ENCODE assay signal across 11 mouse cellular contexts in genomic region chr16:91413102-91413844, GRCm38 (mm10). TPM values are rescaled to one million over a fixed set of nuclear protein-coding genes. Genes with fewer than 3 reads are reported as not detected.
DNase-seq lines count a peak whose midpoint lies in the region; ATAC-seq and TF ChIP-seq lines count a peak whose summit lies in the region.
"Had no signal": no experiment of that assay in that cellular context is flagged by ENCODE, and none has a peak within 500 bp of the region (broad histone marks: within the 10 kb centered on the region; RNA-seq: fewer than 3 reads in every experiment).

No protein-coding gene starts in this region.

- no peak for TF ChIP-seq CTCF in stomach, postnatal 0 days (IDR thresholded peaks at IDR 0.05; ENCODE audit: low read depth)
- TF ChIP-seq CTCF in left cerebral cortex, adult 2 months (IDR thresholded peaks at IDR 0.05): no peak
- TF ChIP-seq CTCF in cerebellum, adult 2 months (IDR thresholded peaks at IDR 0.05; ENCODE audit: borderline replicate concordance, insufficient read depth, low read depth, low read length): no peak

- 46% methylated on average over 12 of the region's 12 CpGs for WGBS in stomach, postnatal 0 days
- WGBS in cerebellum, adult 2 months: 71% methylated on average over 12 of the region's 12 CpGs

- H3K9me3 ChIP-seq in stomach, postnatal 0 days (ENCODE audit: control insufficient read depth, low read length): no peaks in the 10 kb centered on the region
- H3K9me3 ChIP-seq: embryonic facial prominence, embryonic 13.5 days; hindbrain, embryonic 15.5 days; midbrain, embryonic 15.5 days had no signal

- intact Hi-C loops in left cerebral cortex, adult 2 months (cut with DNase I): loop anchor here (2.0 kb wide), 1 partner anchor 52 kb away; no protein-coding TSS in a partner anchor

- no peak for TF ChIP-seq POLR2A in cerebellum, adult 2 months (IDR thresholded peaks at IDR 0.05; ENCODE audit: borderline replicate concordance, insufficient read depth, low read length)

- DNase-seq in thymus, postnatal 0 days (ENCODE audit: low spot score): peak; percentile 46
- no peak for DNase-seq in thymus, postnatal 36 days
- peak; percentile 17 to 43 for DNase-seq in kidney, postnatal 4 days
- no peak for DNase-seq in stomach, postnatal 0 days (ENCODE audit: low spot score)
- DNase-seq in left cerebral cortex, adult 2 months (ENCODE audit: extremely low spot score in 1 of 2, low spot score in 2 of 2): no peak
- DNase-seq in layer of hippocampus, postnatal 36 days: no peak
- no peak for DNase-seq in cerebellum, adult 2 months

- H3K36me3 ChIP-seq in stomach, postnatal 0 days (ENCODE audit: control insufficient read depth, insufficient read depth, low read length): peaks cover 13% of the 10 kb centered on the region
- H3K36me3 ChIP-seq: hindbrain, embryonic 15.5 days; midbrain, embryonic 15.5 days had no signal

- no peak overlapping the region for H3K4me2 ChIP-seq in stomach, postnatal 0 days (replicated peaks; ENCODE audit: low read depth)
- H3K4me2 ChIP-seq: embryonic facial prominence, embryonic 13.5 days; hindbrain, embryonic 15.5 days; midbrain, embryonic 15.5 days had no signal

- no peak for TF ChIP-seq EP300 in stomach, postnatal 0 days (optimal IDR thresholded peaks at IDR 0.05)

- no peaks in the 10 kb centered on the region for H3K4me1 ChIP-seq in stomach, postnatal 0 days (replicated peaks; ENCODE audit: control insufficient read depth, insufficient read depth)
- H3K4me1 ChIP-seq in cerebellum, adult 2 months (ENCODE audit: control insufficient read depth, insufficient read depth, low read length): no peaks in the 10 kb centered on the region
- H3K4me1 ChIP-seq: embryonic facial prominence, embryonic 13.5 days; hindbrain, embryonic 15.5 days; midbrain, embryonic 15.5 days had no signal

- ATAC-seq in erythroid progenitor cell, adult 5-6 weeks (replicated peaks; ENCODE audit: low FRiP score, poor library complexity, severe bottlenecking): peak; percentile 53; the same call in 1 of the 2 replicates
- no peak for ATAC-seq in stomach, postnatal 0 days (ENCODE audit: low FRiP score, low TSS enrichment)
- ATAC-seq: midbrain, embryonic 15.5 days had no signal

- no peak overlapping the region for H3K9ac ChIP-seq in stomach, postnatal 0 days (ENCODE audit: low read length)
- H3K9ac ChIP-seq: embryonic facial prominence, embryonic 13.5 days; hindbrain, embryonic 15.5 days; midbrain, embryonic 15.5 days had no signal

- H3K27me3 ChIP-seq in stomach, postnatal 0 days (ENCODE audit: control insufficient read depth, insufficient read depth, low read length): no peaks in the 10 kb centered on the region
- no peaks in the 10 kb centered on the region for H3K27me3 ChIP-seq in cerebellum, adult 2 months (ENCODE audit: control insufficient read depth, insufficient read depth, low read length)
- H3K27me3 ChIP-seq: embryonic facial prominence, embryonic 13.5 days; hindbrain, embryonic 15.5 days; midbrain, embryonic 15.5 days had no signal

- no peak overlapping the region for H3K4me3 ChIP-seq in stomach, postnatal 0 days (ENCODE audit: low read depth, low read length)
- H3K4me3 ChIP-seq in left cerebral cortex, adult 2 months: no peak overlapping the region
- H3K4me3 ChIP-seq in cerebellum, adult 2 months (replicated peaks; ENCODE audit: insufficient read depth, low read depth, low read length): no peak overlapping the region
- H3K4me3 ChIP-seq: embryonic facial prominence, embryonic 13.5 days; hindbrain, embryonic 15.5 days; midbrain, embryonic 15.5 days had no signal

- 0 out of 2 replicates have a peak overlapping the region, but pooled peaks have one; percentile 24 for H3K27ac ChIP-seq in stomach, postnatal 0 days (replicated peaks)
- H3K27ac ChIP-seq in left cerebral cortex, adult 2 months: no peak overlapping the region
- no peak overlapping the region for H3K27ac ChIP-seq in cerebellum, adult 2 months (ENCODE audit: insufficient read depth, low read length)
- H3K27ac ChIP-seq: embryonic facial prominence, embryonic 13.5 days; hindbrain, embryonic 15.5 days; midbrain, embryonic 15.5 days had no signal

RNA-seq across cellular contexts. Expression of gene Il10rb, which starts 7.3 kb away (rescaled TPM):
- 42.7 and 44.1 TPM in 2 replicates for polyA plus RNA-seq in thymus, postnatal 0 days (2015; fragmentation: Nextera tagmentation; extraction: Ambion mirVana)
- 21.8 and 37.8 TPM in 2 replicates for total RNA-seq in erythroid progenitor cell, adult 5-6 weeks (2015; ENCODE audit: low replicate concordance)
- 20.5 and 33.1 TPM in 2 replicates for total RNA-seq in erythroid progenitor cell, adult 5-6 weeks (2017; ENCODE audit: low replicate concordance)
- polyA plus RNA-seq in stomach, postnatal 0 days (2015; fragmentation: Nextera tagmentation; extraction: Ambion mirVana): 52.3 and 55.4 TPM in 2 replicates
- total RNA-seq in left cerebral cortex, adult 2 months (2021): 1 to 10 TPM; 8.5 to 9.1 TPM
- total RNA-seq in layer of hippocampus, postnatal 36 days (2021): 1 to 10 TPM; 8.9 to 9.2 TPM
- polyA plus RNA-seq in cerebellum, adult 2 months (2012; rRNA removed): 9.1 and 10.4 TPM in 2 replicates

RNA-seq across cellular contexts. Expression of gene Gm21970, which starts 21.8 kb away (rescaled TPM):
- polyA plus RNA-seq in thymus, postnatal 0 days (2015; fragmentation: Nextera tagmentation; extraction: Ambion mirVana): not detected in 2 replicates
- total RNA-seq in erythroid progenitor cell, adult 5-6 weeks (2015; ENCODE audit: low replicate concordance): 4.7 and 12.6 TPM in 2 replicates
- total RNA-seq in erythroid progenitor cell, adult 5-6 weeks (2017; ENCODE audit: low replicate concordance): not detected in 2 replicates
- not detected in 2 replicates for polyA plus RNA-seq in stomach, postnatal 0 days (2015; fragmentation: Nextera tagmentation; extraction: Ambion mirVana)
- total RNA-seq in left cerebral cortex, adult 2 months (2021): not detected
- not detected for total RNA-seq in layer of hippocampus, postnatal 36 days (2021)
- polyA plus RNA-seq in cerebellum, adult 2 months (2012; rRNA removed): not detected in 2 replicates
- polyA plus RNA-seq: embryonic facial prominence, embryonic 13.5 days; hindbrain, embryonic 15.5 days; midbrain, embryonic 15.5 days had no signal

RNA-seq across cellular contexts. Expression of gene Ifnar2, which starts 40.7 kb away (rescaled TPM):
- 70.7 and 73.4 TPM in 2 replicates for polyA plus RNA-seq in thymus, postnatal 0 days (2015; fragmentation: Nextera tagmentation; extraction: Ambion mirVana)
- 94.3 and 165 TPM in 2 replicates for total RNA-seq in erythroid progenitor cell, adult 5-6 weeks (2015; ENCODE audit: low replicate concordance)
- 71.6 and 141 TPM in 2 replicates for total RNA-seq in erythroid progenitor cell, adult 5-6 weeks (2017; ENCODE audit: low replicate concordance)
- 29.4 and 33.4 TPM in 2 replicates for polyA plus RNA-seq in stomach, postnatal 0 days (2015; fragmentation: Nextera tagmentation; extraction: Ambion mirVana)
- 10 to 100 TPM; 20.2 to 20.3 TPM for total RNA-seq in left cerebral cortex, adult 2 months (2021)
- 10 to 100 TPM; 20.6 to 23.0 TPM for total RNA-seq in layer of hippocampus, postnatal 36 days (2021)
- 33.9 and 35.5 TPM in 2 replicates for polyA plus RNA-seq in cerebellum, adult 2 months (2012; rRNA removed)

Comparison
In these comparisons a context has a peak if more than half of its experiments do, and no peak if none do; other contexts are left out.
1. DNase-seq: peak in thymus, postnatal 0 days (single experiment) and kidney, postnatal 4 days (2 of 2); none in thymus, postnatal 36 days (0 of 2), stomach, postnatal 0 days (single experiment), left cerebral cortex, adult 2 months (0 of 2), layer of hippocampus, postnatal 36 days (0 of 2) and cerebellum, adult 2 months (0 of 2).